In the genomic region with DNA sequence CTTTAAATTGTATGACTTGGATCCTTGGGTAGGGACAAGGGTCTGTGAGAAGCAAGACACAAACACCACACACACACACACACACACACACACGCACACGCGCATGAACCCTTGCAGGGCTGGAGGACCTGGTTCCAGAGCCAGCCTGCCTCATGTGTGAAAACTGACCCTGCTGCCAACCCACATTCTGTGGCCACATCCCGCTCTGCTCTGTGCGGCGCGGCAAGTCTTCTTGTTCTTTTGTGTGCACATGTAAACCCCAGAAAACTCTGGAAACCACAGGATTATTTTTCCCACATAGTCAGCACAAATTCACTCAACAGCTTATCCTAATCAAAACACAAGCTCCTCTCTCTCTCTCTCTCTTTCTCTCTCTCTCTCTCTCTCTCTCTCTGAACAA, we compare ENCODE assay signal across 22 mouse cellular contexts.
DNase-seq lines count a peak whose midpoint lies in the region; ATAC-seq and TF ChIP-seq lines count a peak whose summit lies in the region.
"Had no signal": no experiment of that assay in that cellular context is flagged by ENCODE, and none has a peak within 500 bp of the region (broad histone marks: within the 10 kb centered on the region; RNA-seq: fewer than 3 reads in every experiment).

No protein-coding gene starts in this region.

- no peak overlapping the region for H3K27ac ChIP-seq in heart, embryonic 12.5 days (ENCODE audit: poor library complexity, severe bottlenecking)
- no peak overlapping the region for H3K27ac ChIP-seq in embryonic facial prominence, embryonic 14.5 days (replicated peaks; ENCODE audit: low read depth, low read length)
- no peak overlapping the region for H3K27ac ChIP-seq in forebrain, postnatal 0 days (ENCODE audit: low read depth, low read length)
- H3K27ac ChIP-seq: embryonic facial prominence, embryonic 12.5 days; heart, embryonic 13.5 days; hindbrain, embryonic 14.5 days; macrophage; neural tube, embryonic 12.5 days had no signal

- TF ChIP-seq CTCF in forebrain, postnatal 0 days (IDR thresholded peaks at IDR 0.05; ENCODE audit: low read depth), result no peak

- H3K9me3 ChIP-seq in heart, embryonic 12.5 days (replicated peaks), result 0 out of 2 replicates have a peak, but pooled peaks cover 3% of the 10 kb centered on the region
- H3K9me3 ChIP-seq in embryonic facial prominence, embryonic 14.5 days (ENCODE audit: control insufficient read depth, low read length), result no peaks in the 10 kb centered on the region
- no peaks in the 10 kb centered on the region for H3K9me3 ChIP-seq in forebrain, postnatal 0 days (ENCODE audit: low read length)
- H3K9me3 ChIP-seq: embryonic facial prominence, embryonic 12.5 days; heart, embryonic 13.5 days; neural tube, embryonic 12.5 days had no signal

- no peaks in the 10 kb centered on the region for H3K27me3 ChIP-seq in heart, embryonic 12.5 days (replicated peaks)
- H3K27me3 ChIP-seq in embryonic facial prominence, embryonic 14.5 days (replicated peaks; ENCODE audit: control insufficient read depth, insufficient read depth, low read length), result no peaks in the 10 kb centered on the region
- H3K27me3 ChIP-seq in forebrain, postnatal 0 days (ENCODE audit: insufficient read depth, low read length), result no peaks in the 10 kb centered on the region
- H3K27me3 ChIP-seq: CH12.LX; heart, embryonic 13.5 days; neural tube, embryonic 12.5 days had no signal

- H3K4me3 ChIP-seq in heart, embryonic 12.5 days, result no peak overlapping the region
- no peak overlapping the region for H3K4me3 ChIP-seq in embryonic facial prominence, embryonic 14.5 days (ENCODE audit: low read depth, low read length)
- no peak overlapping the region for H3K4me3 ChIP-seq in forebrain, postnatal 0 days (ENCODE audit: low read depth, low read length)
- H3K4me3 ChIP-seq: embryonic facial prominence, embryonic 12.5 days; heart, embryonic 13.5 days; neural tube, embryonic 12.5 days had no signal

- H3K36me3 ChIP-seq in heart, embryonic 12.5 days, result no peaks in the 10 kb centered on the region
- no peaks in the 10 kb centered on the region for H3K36me3 ChIP-seq in embryonic facial prominence, embryonic 14.5 days (ENCODE audit: control insufficient read depth, insufficient read depth, low read length)
- H3K36me3 ChIP-seq in forebrain, postnatal 0 days (ENCODE audit: insufficient read depth), result no peaks in the 10 kb centered on the region
- H3K36me3 ChIP-seq: embryonic facial prominence, embryonic 12.5 days; heart, embryonic 13.5 days; neural tube, embryonic 12.5 days had no signal

- no peak overlapping the region for H3K9ac ChIP-seq in heart, embryonic 12.5 days
- no peak overlapping the region for H3K9ac ChIP-seq in embryonic facial prominence, embryonic 14.5 days (ENCODE audit: low read depth, low read length)
- H3K9ac ChIP-seq in forebrain, postnatal 0 days, result no peak overlapping the region
- H3K9ac ChIP-seq: embryonic facial prominence, embryonic 12.5 days; heart, embryonic 13.5 days; hindbrain, embryonic 14.5 days; neural tube, embryonic 12.5 days had no signal

- DNase-seq in heart, postnatal 4 days, result peak; percentile 8
- DNase-seq in 416B (ENCODE audit: low read depth), result peak; percentile 7
- peak; percentile 83 for DNase-seq in embryonic facial prominence, embryonic 14.5 days (ENCODE audit: low spot score)
- peak; percentile 75 for DNase-seq in lung, postnatal 10 days
- DNase-seq in forebrain, postnatal 0 days, result no peak
- no peak for DNase-seq in left cerebral cortex, postnatal 25 days (ENCODE audit: low spot score in 2 of 2)
- DNase-seq: cerebellum, adult 18-20 months; gastrocnemius, postnatal 10 days; heart, adult 11 months; kidney, adult 9 months; kidney, postnatal 4 days; right cerebral cortex, postnatal 14 days; spleen, adult 18-20 months; thymus, postnatal 25 days had no signal

- 93% methylated on average over 7 of the region's 7 CpGs for WGBS in heart, embryonic 12.5 days
- WGBS in embryonic facial prominence, embryonic 14.5 days, result 44% methylated on average over 7 of the region's 7 CpGs
- WGBS in forebrain, postnatal 0 days, result 85% methylated on average over 7 of the region's 7 CpGs

- intact Hi-C loops in left cerebral cortex, postnatal 25 days (cut with DNase I), result no loop called here

- H3K4me1 ChIP-seq in heart, embryonic 12.5 days (replicated peaks), result no peaks in the 10 kb centered on the region
- H3K4me1 ChIP-seq in embryonic facial prominence, embryonic 14.5 days (ENCODE audit: control insufficient read depth, insufficient read depth, low read length), result peaks cover 18% of the 10 kb centered on the region
- no peaks in the 10 kb centered on the region for H3K4me1 ChIP-seq in forebrain, postnatal 0 days (ENCODE audit: insufficient read depth)
- H3K4me1 ChIP-seq: heart, embryonic 13.5 days had no signal

- H3K4me2 ChIP-seq in heart, embryonic 12.5 days, result no peak overlapping the region
- no peak overlapping the region for H3K4me2 ChIP-seq in embryonic facial prominence, embryonic 14.5 days (ENCODE audit: low read depth, low read length)
- no peak overlapping the region for H3K4me2 ChIP-seq in forebrain, postnatal 0 days (ENCODE audit: low read depth)
- H3K4me2 ChIP-seq: embryonic facial prominence, embryonic 12.5 days; heart, embryonic 13.5 days; hindbrain, embryonic 14.5 days; midbrain, embryonic 11.5 days; neural tube, embryonic 12.5 days had no signal

- ATAC-seq in heart, embryonic 12.5 days (ENCODE audit: insufficient number of reproducible peaks, low FRiP score), result no peak
- ATAC-seq in embryonic facial prominence, embryonic 14.5 days (ENCODE audit: low read depth), result peak; percentile 67
- no peak; the same call in 1 of the 2 replicates for ATAC-seq in forebrain, postnatal 0 days

Comparison
In these comparisons a context has a peak if more than half of its experiments do, and no peak if none do; other contexts are left out.
1. DNase-seq: peak in heart, postnatal 4 days (single experiment), 416B (single experiment), embryonic facial prominence, embryonic 14.5 days (single experiment) and lung, postnatal 10 days (single experiment); none in forebrain, postnatal 0 days (single experiment) and left cerebral cortex, postnatal 25 days (0 of 2).